Mouse (Mus musculus) megakaryocyte-erythroid progenitor cell, adult 5-6 weeks (primary cell): ENCODE data around the gene Cdk1. TPM values are rescaled to one million over a fixed set of nuclear protein-coding genes. Genes with fewer than 3 reads are reported as not detected.

ENCODE experiments used
- ATAC-seq: replicated peaks from 2 replicates; pipeline ENCODE4 v1.8.0; 2016; ENCODE audit warnings: mild to moderate bottlenecking, inconsistent platforms; ENCODE audit not compliant: severe bottlenecking, poor library complexity, low FRiP score, low TSS enrichment
- total RNA-seq, 2 experiments: library from RNA; stranded (forward) in 1 of 2; stranded (reverse) in 1 of 2; fragments of 200-1000, 215-1000 nt in 1 of 2; fragments of >200 nt in 1 of 2; fragmentation: Nextera tagmentation in 1 of 2; gene quantifications; 2 replicates each; pipeline ENCODE4 v1.2.3; 2014 to 2017

Gene Cdk1
- total RNA-seq, 2 experiments from 2014 or later: 106 to 199 TPM

DNA sequence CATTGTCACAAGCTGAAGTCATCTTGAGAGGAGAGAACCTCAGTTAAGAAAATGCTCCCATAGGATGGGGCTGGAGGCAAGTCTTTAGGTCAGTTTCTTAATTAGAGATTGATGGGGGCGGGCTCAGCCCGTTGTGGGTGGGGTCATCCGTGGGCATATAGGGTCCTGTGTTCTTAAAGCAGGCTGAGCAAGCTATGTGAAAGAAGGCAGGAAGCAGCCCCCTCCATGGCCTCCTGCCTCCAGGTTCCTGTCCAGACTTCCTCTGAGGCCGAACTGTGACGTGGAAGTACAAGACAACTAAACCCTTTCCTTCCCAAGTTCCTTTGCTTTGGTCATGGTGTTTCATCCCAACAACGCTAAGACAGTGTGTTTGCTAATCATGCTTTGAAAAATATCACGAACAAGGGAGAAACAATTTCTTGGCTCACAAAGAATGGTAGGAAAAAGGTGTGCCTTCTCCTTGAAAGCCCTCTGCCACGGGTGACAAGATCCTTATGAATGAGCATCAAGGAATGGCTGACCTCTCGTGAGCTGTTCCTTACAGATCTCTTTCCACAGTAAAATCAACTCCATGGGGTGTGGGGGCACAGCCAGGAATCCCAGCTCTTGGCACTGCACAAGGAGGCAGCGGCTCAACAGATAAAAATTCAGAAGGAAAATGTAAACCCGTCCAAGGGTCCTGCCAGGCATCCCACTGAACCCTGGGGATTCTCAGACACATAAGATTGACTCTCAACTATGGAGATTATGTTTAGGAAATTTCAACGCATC is 1.5 kb downstream of the Cdk1 start:
- ATAC-seq: no peak

DNA sequence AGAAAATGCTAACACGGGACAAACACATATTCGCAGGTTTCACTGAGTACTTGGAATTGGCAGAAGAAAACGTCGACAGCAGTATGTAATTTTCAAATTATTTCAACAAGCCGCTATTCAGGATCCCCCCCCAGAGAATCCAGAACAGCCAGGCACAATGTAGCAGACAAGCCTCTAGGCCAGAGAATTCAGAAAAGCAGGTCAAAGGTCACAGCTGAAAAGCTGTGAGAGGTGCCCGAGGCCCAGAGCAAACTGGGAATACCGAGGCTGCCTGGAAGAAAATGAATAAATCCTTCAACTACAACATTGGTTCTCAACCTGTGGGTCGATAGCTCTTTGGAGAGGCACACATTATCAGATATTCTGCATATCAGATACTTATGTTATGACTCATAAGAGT is 4.5 kb downstream of the Cdk1 start:
- no peak for ATAC-seq

DNA sequence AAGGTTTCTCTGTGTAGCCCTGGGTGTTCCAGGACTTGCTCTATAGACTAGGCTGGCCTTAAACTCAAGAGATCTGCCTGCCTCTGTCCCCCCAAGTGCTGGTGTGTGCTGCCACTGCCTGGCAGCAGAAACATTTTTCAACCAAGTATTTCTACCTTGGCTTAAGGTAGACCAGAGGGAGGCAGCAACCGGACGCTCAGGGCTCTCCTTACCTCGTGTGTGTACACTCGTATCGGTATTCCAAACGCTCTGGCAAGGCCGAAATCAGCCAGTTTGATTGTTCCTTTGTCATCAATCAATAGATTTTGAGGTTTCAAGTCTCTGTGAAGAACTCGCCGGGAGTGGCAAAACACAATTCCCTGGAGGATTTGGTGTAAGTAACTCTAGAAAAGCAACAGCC is 10.4 kb downstream of the Cdk1 start:
- no peak for ATAC-seq

DNA sequence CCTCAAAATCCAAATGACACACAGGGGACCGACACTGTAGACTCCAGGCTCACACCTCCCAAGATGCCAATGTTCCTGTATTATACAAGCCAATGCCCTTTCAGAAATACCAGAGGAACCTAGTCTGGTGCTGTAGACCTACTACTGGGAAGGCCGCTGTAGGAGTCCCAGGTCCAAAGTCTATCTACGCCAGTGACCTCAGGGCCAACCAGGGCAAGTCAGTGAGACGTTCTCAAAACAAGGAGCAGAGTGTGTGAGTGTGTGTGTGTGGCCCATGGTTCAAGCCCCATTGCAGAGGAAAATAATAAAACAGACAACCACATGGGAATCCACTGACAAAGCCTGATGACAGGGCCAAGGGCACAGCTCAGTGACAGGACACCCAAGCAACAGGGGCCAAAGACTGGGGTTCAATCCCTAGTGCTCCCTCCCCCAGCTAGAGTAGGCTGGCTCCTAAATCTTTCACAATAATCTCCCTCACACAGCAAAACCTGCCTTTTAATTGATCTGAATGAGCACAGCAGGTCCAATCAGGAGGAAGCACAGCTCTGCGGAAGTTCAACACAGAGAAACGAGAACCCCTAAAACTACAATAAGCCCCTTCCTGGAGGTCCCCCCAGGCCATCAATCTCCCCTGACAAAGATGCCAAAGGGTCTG is 11.0 kb downstream of the Cdk1 start:
- no peak for ATAC-seq

DNA sequence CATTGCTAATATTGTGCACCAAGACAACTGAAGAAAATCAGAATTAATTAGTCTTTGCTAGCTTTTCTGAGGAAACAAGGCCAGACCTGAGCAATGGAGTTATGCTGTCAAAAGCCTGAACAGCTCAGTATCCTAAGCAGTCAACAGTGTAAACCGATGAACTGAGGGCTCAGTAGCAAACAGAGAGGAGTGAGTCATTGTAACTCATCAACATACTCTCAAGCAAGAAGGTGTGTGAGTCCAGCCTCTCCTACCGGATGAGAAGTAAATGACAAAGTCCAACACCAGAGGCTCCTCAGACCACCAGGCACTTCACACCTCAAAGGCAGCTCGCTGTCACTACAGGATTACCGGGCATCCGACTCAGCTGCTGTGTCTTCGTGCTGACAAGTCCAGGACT is 12.7 kb downstream of the Cdk1 start:
- ATAC-seq: no peak

DNA sequence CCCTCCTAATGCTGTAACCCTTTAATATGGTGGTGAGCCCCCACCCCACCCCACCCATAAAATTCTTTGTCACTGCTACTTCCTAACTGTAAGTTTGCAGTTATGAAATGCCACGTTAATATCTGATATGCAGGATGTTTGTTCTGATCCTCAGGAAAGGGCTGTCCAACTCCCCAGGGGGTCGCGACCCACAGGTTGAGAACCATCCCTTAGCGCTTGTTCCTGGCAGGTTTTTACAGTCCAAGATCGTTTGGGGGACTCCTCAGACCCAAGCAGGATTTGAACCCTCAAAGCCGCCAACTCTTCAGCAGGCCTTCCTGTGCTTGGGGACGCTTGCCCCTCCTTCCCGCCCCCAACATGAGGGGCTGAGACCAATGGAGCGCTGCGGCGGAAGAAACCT is 16.5 kb downstream of the Cdk1 start:
- ATAC-seq: no peak

DNA sequence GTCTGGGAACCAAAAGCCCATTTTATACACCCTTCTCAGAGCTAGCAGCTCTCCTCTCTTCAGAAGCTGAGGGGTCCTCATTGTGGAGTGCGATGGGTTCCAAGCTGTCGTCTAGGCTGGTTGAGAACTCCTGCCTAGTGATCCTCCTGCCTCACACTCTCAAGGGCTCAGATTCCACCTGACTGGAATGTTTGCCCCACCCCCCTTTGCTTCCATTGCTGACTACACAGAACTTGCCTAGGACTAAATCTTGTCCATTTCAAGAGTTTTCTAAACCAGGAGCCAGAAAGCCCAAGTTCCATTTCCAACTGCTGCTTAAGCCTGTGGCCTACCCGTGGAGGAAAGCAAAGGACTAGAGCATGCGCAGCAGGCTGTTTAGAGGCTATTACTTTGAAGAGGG is 17.1 kb downstream of the Cdk1 start:
- no peak for ATAC-seq

DNA sequence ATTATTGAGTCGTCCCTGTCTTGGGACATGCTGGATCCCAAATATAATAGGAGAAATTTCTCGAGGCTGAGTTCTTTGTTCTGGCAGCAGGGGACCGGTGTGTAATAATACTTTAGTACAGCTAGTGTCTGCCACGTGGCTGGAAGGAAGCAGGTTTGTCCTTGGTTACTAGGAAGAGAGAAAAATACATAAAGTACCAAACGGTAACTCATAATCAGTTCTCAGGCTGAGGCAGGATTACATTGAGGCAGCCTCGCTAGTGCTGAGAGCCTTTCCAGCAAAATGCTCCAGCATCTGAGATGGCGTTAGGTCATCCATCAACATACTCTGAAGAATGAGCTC is 17.6 kb downstream of the Cdk1 start:
- no peak for ATAC-seq

DNA sequence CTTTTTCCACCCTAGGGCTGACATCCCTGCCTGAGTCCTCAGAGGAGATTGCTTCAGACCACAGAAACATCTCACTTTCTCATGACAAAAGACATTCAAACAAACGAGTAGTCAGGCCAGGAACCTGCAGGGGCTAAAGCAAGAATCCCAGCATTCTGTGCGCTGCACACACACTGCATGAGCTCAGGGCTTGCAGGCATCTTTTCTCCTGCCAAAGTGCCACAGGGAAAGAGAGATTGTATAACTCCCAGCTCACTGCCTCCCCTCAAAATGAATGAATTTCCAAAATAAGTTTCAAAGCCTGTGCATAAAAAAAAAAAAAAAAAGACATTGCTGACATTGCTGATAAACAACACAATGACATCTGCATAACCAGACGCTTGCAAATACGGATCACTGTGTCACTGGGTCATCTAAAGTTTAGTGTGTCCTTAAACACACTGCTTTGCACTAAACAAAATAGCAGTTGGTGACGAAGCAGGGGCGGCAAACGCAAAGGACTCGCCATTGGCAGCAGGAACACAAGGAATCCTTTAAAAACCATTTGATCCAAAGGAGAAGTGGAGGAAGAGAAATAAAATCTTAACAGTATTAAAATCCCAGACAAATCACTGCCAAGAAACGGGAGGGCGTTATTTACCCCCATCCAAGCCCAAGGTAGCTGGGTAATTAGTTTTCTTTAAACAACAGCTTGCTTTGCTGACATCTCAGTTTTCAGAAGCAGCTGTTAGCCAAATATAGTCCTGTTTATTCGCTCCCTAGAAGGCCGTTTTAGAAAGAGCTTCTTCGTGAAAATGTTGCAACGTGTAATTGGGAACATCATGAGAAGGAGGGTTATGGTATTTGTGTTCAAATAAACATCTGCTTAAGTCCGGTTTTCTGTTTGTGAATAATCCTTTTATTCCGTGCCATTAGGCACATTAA is 18.2 kb downstream of the Cdk1 start:
- ATAC-seq: no peak

DNA sequence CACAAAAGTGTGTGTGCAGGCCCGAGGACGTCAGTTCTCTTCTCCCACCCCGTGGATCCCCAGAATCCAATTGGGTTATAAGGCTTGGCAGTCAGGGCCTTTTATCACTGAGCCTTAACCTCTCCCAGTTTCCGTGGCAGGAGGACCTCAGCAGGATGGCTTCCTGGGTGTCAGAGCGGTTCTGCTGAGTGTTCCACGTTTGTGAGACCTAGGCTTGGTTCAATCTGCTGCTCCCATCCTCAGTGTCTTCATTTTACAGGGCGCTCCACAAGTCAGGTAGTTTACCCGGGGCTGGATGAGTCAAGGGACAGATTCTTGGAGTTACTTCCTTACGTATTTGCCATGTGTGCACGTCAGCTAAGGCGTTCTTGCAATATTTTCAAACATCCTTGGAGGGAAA is 19.5 kb downstream of the Cdk1 start:
- no peak for ATAC-seq

DNA sequence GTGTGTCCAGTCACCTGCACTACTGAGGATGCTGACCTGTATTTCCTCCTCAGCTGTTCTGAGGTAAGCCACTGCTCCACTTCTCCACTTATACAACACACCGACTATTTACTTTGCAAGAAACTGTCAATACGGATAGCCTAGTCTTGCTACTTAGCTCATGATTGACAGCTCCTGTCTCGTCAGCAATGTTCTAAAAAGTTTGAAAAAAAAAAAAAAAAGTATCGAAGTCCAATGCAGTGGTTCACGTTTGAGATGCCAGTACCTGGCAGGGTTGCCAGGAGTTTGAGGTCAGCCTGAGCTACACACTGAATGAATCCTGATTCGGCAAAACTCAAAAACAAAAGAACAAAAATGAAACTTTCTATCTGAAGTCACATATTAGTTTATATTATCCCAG is 21.5 kb downstream of the Cdk1 start:
- no peak for ATAC-seq

DNA sequence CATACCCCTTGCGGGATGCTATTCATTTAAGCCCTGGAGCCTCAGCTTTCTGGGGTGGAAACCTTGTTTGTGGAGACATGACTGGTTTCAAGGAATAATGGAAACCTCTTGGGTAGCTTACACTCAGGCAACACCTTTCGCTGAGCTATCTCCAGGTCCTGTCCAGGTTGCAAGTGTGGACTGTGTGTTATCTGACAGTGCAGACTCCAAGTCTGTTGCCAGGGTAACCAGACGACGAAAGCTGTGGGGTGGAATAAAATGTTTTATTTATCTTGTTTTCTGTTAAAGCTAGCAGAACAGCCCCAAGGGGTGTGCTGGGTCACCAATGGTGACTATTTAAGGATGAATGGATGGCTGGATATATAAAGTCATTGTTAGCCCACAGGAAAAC is 24.1 kb downstream of the Cdk1 start:
- peak; percentile 92 for ATAC-seq

DNA sequence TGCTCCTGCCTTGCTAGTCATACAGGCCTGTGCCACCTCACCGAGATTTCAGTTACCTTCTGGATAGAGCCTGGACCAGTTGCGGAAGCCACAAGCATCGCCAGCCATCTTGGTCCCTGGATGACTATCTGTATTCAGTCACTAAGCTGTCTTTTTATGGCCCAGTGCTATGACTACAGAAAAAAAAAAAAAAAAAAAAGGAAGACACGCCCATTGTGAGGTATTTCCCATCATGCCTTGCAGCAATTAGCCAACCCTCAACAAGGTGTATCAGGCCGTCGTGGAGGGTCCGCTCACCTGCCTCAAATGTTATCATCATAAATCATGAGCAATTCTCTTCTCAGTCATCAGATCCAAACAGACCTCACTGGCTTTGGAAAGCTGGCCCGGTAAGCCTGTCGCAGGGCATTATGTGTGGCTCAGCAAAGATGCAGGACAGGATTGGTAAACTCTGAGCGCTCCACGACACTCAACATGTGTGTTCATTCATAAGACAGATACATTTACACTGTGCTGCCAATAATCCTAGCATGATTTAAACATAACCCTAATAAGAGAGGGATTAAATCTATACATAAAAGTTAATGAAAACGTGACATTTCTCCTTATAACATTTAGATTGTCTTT is 24.6 kb downstream of the Cdk1 start:
- ATAC-seq: no peak

DNA sequence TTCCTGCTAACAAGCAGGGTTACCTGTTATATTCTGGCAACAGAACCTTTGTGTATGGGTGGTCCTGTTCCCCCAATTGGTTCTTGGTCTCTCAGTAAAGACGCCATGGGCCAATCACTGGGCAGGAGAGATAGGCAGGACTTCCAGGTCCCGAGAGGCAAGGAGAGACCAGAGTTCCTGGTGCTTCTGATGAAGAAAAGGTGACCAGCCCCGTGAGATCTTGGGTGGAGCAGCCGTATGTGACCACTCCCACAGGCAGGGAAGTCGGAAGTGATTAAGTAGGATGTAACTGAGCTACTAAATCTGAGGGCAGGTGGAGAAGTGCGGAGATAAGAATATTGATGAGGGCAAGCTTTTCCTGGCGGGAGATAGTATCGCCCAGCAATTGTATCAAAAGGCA is 25.4 kb downstream of the Cdk1 start:
- no peak for ATAC-seq

DNA sequence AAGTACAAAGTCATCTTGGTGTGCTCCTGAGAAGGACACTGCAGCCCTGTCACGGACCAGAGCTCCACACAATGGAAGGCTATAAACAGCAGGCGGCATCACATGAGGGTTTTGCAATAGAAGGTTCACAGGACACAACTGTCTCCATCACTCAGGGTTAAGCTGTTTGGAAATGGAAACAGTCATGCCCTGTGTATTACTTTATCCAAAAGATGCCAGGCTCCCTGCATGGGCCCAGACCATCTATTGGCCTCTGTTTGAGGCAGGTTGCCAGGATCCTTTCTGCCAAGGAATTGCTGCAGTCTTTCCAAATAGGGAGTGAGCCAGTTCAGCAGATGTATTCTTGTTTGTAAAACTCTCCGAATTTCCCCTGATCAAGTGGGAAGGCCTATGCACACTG is 26.3 kb downstream of the Cdk1 start:
- ATAC-seq: no peak

DNA sequence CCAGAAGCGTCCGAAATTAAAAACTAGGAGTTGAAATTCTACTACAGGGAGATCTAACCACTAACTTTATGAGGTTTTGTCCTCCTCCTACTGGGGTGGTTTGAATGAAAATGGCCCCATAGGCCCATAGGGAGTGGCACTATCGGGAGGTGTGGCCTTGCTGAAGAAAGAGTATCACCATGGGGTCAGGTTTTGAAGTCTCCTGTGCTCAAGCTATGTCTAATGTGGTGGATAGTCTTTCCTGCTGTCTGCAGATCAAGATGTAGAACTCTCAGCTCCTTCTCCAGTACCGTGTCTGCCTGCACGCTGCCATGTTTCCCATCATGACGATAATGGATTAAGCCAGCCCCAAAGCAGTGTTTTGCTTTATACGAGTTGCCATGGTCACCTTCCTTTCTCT is 27.9 kb downstream of the Cdk1 start:
- no peak for ATAC-seq

DNA sequence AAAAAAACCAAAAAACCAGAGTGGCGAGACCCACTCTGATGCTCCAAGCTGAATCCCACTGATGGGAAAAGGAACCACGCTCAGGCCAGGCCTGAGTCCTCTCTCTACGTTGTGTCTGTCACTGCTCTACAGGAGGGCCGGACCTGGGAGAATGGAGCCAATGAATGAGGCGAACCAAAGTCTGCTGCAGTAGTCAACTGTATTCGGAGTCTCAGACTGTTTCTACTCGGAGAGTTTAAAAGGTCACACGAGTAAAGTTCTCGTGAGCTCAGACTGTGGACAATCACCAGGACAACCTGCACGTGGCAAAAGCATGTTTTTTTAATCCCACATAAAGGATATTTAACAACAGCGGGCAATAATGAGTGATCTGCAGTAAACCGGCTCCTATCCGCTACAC is 28.8 kb downstream of the Cdk1 start:
- no peak for ATAC-seq

DNA sequence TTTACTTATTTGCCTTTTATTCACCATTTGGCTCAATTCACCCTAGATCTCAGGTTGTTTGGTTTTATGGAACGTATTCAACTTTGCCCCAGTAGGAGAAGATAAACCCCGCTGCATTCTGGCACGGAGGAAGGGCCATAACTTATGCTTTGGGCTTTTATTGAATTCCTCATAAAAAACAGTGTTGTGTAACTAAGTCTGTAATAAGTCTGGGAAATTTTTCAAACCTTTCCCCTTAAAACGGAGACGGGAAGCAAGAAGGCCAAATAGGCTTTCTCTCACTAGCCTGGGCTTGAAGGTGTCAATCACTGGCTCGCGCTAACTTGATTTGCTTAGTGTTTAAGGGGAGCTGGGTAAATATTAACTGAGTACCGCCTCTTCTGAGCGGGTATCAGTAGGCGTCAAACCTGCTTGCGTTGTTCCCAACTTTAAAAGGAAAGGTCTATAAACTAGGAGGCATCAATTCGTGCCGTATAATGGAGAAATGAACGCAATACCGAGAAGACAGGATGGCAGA is 31.2 kb downstream of the Cdk1 start:
- no peak for ATAC-seq

DNA sequence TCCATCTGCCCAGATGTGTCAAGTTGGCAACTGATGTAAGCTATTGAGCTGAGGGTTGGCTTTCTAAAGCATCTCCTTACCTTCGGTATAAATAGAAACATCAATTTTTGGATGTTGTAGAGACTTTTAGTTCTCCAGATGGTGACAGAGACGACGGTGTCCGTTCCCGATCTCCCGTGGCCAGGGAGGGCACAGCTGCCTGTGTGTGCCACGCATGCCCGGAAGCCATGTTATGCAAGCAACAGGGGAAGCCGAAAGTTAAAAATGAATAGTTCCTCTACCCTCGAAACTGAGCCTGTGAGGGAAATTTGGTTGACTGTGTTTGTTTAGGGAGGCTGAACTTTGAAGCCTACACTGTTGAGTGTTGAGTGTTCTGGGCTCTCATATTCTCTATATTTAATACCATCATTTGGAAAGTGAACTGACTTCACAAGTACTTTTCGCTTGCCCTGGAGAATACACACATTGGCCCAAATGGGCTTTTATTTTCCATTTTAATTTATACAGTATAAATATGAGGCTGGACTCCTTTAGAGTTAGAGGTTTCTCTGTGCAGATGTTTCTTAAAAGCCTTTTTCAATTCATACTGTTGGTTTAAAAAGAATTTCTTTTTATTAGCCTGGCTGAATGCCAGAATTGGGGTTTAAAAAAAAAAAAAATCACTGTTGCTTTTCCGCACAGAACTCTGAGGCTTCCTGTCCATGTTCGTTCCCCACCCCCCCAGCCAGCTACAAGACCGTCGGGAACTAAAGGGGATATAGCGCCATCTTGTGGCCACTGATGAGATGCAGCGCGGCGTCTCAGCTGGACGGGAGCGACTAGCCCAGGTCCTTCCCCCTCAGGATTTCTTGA is 31.8 kb downstream of the Cdk1 start:
- ATAC-seq: peak; percentile 90
